Mouse (Mus musculus): ENCODE results near the gene Olfr734.

Gene Olfr734

GRCm38 (mm10) chr14:50326661-50327060 lies at the start of gene Olfr734:
TSS of gene Olfr734 (minus strand) at chr14:50326761.
- DNase-seq (ENCODE audit: low read depth, low spot score), result no peak

- no peak for DNase-seq (ENCODE audit: low read depth, low spot score)
These were observed 37.0 kb upstream of the Olfr734 start for GRCm38 (mm10) chr14:50363561-50363960.

GRCm38 (mm10) chr14:50360480-50360879 lies 33.9 kb upstream of the Olfr734 start:
- DNase-seq (ENCODE audit: low read depth, low spot score), result no peak

- no peak for DNase-seq (ENCODE audit: low read depth, low spot score)
These were observed 31.0 kb upstream of the Olfr734 start, which contains the start of gene Tlr11 for GRCm38 (mm10) chr14:50357593-50357992. TSS of gene Tlr11 (plus strand) at chr14:50357914.

GRCm38 (mm10) chr14:50356725-50357124 lies 30.2 kb upstream of the Olfr734 start:
- no peak for DNase-seq (ENCODE audit: low read depth, low spot score)

- peak; percentile 31 for DNase-seq (ENCODE audit: low read depth, low spot score)
These were observed 25.9 kb upstream of the Olfr734 start for GRCm38 (mm10) chr14:50352438-50352837.

- DNase-seq (ENCODE audit: low read depth, low spot score), result no peak
These were observed 22.2 kb upstream of the Olfr734 start, which contains the start of gene Olfr735 for GRCm38 (mm10) chr14:50348796-50349195. TSS of gene Olfr735 (minus strand) at chr14:50348872.

- DNase-seq (ENCODE audit: low read depth, low spot score), result no peak
These were observed 25.1 kb downstream of the Olfr734 start, which contains the start of gene Olfr733 for GRCm38 (mm10) chr14:50301422-50301821. TSS of gene Olfr733 (minus strand) at chr14:50301522.

GRCm38 (mm10) chr14:50284106-50284505 lies 42.5 kb downstream of the Olfr734 start, which contains the start of gene Olfr732:
TSS of gene Olfr732 (minus strand) at chr14:50284206.
- no peak for DNase-seq (ENCODE audit: low read depth, low spot score)
